Mouse (Mus musculus): ENCODE data around the gene Ulk4. TPM values are rescaled to one million over a fixed set of nuclear protein-coding genes. Genes with fewer than 3 reads are reported as not detected.
A peak's percentile ranks its signal among the peaks of the same experiment; 100 is the strongest.
"Not testable (repeated sequence)": the region's sequence is repeated elsewhere in the genome, so short reads cannot be mapped to it uniquely, and the experiment has no call there.

Gene Ulk4
- total RNA-seq, 2 experiments from 2014 or later = 9.5 to 9.9 TPM

DNA sequence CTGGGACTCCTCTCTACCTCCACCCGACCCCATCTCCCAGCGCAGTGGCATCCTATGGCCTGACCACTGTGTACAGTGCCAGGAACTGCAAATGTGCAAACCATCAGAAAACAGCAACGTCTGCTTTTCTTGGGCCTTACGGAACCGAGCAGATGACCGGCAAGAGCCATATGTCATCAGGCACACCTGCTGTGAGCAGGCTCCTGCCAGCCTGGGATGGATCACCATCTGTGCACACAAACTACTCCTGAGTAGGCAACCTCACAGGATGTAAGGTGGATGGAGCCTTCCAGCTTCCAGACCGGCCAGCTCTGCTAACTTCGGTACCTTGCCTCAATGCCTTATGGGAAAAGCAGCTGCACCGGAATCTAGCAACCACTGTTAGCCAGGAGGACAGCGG lies 210.0 kb downstream of the Ulk4 start:
- Histone ChIP-seq H3K27ac (no peak overlapping the region), H3K4me3 (no peak overlapping the region)
- TF ChIP-seq CTCF (conservative IDR thresholded peaks at IDR 0.05) = no peak
- no peak for DNase-seq (ENCODE audit: low spot score in 2 of 2)

- Histone ChIP-seq H3K27ac (no peak overlapping the region), H3K4me3 (no peak overlapping the region)
- DNase-seq (ENCODE audit: low spot score in 2 of 2) = peak in 1 of 2 experiments; percentile 0
- TF ChIP-seq CTCF (conservative IDR thresholded peaks at IDR 0.05) = no peak
These were observed 211.5 kb downstream of the Ulk4 start for GRCm38 (mm10) chr9:121065383-121065978.

DNA sequence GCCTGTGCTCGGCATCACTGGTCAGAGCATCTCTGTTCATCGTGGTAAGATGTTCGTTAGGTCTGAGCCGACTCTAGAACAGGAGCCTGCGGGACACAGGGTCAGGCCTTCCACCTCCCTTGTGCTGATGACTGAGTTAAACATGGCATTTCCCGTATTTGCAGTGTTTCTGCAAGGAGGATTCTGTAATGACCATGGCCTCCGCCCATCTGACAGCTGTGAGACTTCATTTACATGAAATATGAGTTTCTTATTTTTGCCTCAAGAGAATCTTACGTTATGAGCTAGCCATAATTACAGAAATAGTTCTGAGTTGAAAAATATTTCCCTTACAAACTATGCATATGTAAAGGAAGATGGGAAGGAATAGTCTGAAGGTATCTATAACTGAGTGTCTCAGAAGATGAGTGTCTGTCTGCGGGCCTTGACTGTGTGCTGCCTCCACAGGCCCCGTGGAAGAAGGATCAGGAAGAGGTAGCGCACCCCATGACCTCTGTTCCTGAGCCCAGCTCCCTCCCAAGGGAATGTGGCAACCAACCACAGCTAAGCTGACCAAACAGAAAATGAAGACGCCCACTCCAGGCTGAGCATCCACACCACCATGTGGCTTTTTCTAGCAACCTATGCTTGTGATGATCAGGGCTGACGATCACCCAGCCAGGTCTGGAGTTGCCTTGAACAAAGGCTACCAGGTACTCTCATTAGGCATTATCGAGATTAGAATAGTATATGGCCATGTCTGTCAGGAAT lies 212.2 kb downstream of the Ulk4 start:
- Histone ChIP-seq H3K27ac (no peak overlapping the region), H3K4me3 (no peak overlapping the region)
- no peak for TF ChIP-seq CTCF (conservative IDR thresholded peaks at IDR 0.05)
- DNase-seq (ENCODE audit: low spot score in 2 of 2) = peak in 1 of 2 experiments; percentile 5

DNA sequence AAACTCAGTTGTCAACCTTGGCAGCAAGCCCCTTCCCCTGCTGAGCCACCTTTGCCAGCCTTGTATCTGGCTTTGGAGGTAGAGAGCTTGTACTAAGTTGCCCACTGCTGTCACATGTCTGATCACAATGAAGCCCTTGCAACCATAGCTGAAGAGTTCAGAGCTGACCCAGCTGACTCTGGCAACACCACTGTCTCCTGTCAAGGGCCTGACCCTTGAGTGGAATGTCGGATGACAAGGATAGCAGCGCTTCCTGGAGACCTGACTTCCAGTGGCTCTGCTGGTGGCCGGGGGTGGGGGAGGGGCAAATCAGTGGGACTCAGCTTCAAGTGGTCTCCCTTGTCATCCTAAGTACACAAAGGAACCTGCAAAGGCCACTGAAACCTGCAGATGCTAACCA lies 214.3 kb downstream of the Ulk4 start:
- no peak for TF ChIP-seq CTCF (conservative IDR thresholded peaks at IDR 0.05)
- Histone ChIP-seq H3K27ac (no peak overlapping the region), H3K4me3 (no peak overlapping the region)
- no peak for DNase-seq (ENCODE audit: low spot score in 2 of 2)

DNA sequence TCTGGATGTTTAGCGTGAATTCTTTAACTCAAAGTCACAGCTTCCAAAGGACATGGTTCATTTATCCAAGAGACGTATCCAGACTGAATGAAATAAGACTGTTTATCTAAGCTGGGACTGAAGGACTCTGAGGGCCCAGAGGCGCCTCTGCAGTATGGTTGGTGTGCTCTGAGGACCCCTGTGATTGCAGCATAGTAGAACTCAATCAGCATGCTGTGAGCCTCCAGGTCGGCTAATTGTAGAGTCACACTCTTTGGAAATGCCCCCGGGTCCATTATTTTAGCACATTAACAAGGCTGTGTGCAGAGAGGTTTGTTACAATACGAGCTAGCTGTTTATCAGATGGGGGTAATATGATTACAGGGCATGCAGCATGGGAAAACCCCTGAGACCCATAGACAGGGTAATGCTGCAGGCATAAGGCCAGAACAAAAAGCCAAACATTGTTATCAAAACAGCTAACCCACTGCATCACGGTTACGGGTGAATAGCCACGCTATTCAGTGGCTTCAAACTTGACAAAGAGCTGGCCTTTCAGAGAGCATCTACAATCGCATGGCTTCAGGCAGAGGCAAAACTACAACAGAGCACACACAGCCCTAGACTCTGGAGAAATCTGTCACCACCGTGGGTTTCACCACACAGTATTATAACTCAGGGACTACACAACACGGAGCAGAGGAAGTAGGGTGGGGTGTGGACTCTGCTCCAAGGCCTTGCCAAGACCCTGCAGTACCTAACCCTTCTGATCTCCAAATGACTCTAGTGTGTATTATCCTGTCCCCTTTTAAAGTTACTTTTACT lies 215.0 kb downstream of the Ulk4 start:
- H3K27ac ChIP-seq = no peak overlapping the region
- H3K4me3 ChIP-seq = no peak overlapping the region
- no peak for DNase-seq (ENCODE audit: low spot score in 2 of 2)
- TF ChIP-seq CTCF (conservative IDR thresholded peaks at IDR 0.05) = no peak

- no peak for TF ChIP-seq CTCF (conservative IDR thresholded peaks at IDR 0.05)
- no peak for DNase-seq (ENCODE audit: low spot score in 2 of 2)
- Histone ChIP-seq H3K4me3 (no peak overlapping the region), H3K27ac (no peak overlapping the region)
These were observed 216.7 kb downstream of the Ulk4 start for GRCm38 (mm10) chr9:121060331-121060730.

GRCm38 (mm10) chr9:121059286-121059685 lies 217.7 kb downstream of the Ulk4 start:
- no peak overlapping the region for H3K27ac ChIP-seq
- no peak for DNase-seq (ENCODE audit: low spot score in 2 of 2)
- no peak overlapping the region for H3K4me3 ChIP-seq
- peak; percentile 78 for TF ChIP-seq CTCF (conservative IDR thresholded peaks at IDR 0.05)

- H3K27ac ChIP-seq = peak overlapping the region; percentile 18; the same call in 1 of the 2 replicates
- DNase-seq (ENCODE audit: low spot score in 2 of 2) = no peak
- TF ChIP-seq CTCF (conservative IDR thresholded peaks at IDR 0.05) = peak; percentile 15; the same call in 1 of the 2 replicates
- no peak overlapping the region for H3K4me3 ChIP-seq
These were observed 218.5 kb downstream of the Ulk4 start for GRCm38 (mm10) chr9:121058538-121058937.

- H3K27ac ChIP-seq = peak overlapping the region; percentile 43; the same call in 1 of the 2 replicates
- TF ChIP-seq CTCF (conservative IDR thresholded peaks at IDR 0.05) = no peak
- DNase-seq (ENCODE audit: low spot score in 2 of 2) = no peak
These were observed 218.9 kb downstream of the Ulk4 start for GRCm38 (mm10) chr9:121058116-121058515.

DNA sequence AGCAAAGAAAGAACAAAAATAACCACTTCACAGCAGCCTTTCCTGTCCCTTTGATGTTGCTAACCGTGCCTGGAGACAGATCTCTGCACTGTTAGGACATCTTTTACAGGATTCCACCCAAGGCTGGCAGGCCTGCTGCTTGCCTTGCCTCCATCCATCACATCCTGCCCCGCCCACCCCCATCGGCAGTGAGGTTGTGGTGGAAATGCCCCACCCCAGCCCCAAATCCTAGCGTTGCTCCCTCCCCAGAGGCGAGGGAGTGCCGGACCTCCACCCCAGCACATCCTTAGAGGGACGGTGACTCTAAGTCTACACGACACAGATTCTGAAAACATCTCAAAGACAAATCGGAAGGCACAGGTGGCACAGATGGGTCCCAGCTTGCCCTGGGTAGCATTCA lies 219.6 kb downstream of the Ulk4 start:
- no peak for TF ChIP-seq CTCF (conservative IDR thresholded peaks at IDR 0.05)
- Histone ChIP-seq H3K27ac (peak overlapping the region; percentile 43; the same call in 1 of the 2 replicates), H3K4me3 (no peak overlapping the region)
- DNase-seq (ENCODE audit: low spot score in 2 of 2) = no peak

More at GRCm38 (mm10) chr9:121058116-121058515, 218.9 kb downstream of the Ulk4 start:
- no peak overlapping the region for H3K4me3 ChIP-seq

GRCm38 (mm10) chr9:121056526-121056925 lies 220.5 kb downstream of the Ulk4 start:
- TF ChIP-seq CTCF (conservative IDR thresholded peaks at IDR 0.05) = no peak
- DNase-seq (ENCODE audit: low spot score in 2 of 2) = no peak
- H3K27ac ChIP-seq = no peak overlapping the region
- H3K4me3 ChIP-seq = no peak overlapping the region

DNA sequence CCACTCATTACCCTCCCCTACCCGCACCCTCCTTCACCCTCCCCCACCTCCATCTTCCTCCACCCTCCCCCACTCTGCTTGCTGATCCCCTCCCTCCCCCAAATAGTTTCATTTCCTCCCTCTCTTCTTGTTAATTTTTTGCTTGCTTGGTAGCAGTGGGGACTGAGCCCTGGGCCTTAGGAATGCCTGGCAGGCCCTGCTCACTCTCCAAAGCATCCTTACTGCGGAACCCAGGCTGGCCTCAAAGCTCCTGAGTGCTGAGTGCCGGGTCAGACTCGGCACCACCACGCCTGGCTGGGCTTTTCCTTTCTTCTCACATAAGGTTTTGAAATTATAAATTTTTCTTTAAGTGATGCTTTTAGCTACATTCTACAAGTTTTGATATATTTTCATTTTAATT lies 221.0 kb downstream of the Ulk4 start:
- DNase-seq (ENCODE audit: low spot score in 2 of 2) = no peak
- TF ChIP-seq CTCF (conservative IDR thresholded peaks at IDR 0.05) = no peak

GRCm38 (mm10) chr9:121045657-121046056 lies 231.3 kb downstream of the Ulk4 start:
- not testable (repeated sequence) for H3K4me3 ChIP-seq, H3K27ac ChIP-seq
- DNase-seq (ENCODE audit: low spot score in 2 of 2) = peak in 1 of 2 experiments; percentile 0

More for the DNA sequence above, 221.0 kb downstream of the Ulk4 start:
- Histone ChIP-seq H3K27ac (no peak overlapping the region), H3K4me3 (no peak overlapping the region)

All from layer of hippocampus, adult 2 months (tissue).